Mouse (Mus musculus): Measurements from ENCODE around the gene Cemip. TPM values are rescaled to one million over a fixed set of nuclear protein-coding genes. Genes with fewer than 3 reads are reported as not detected.

The Cemip gene
- total and polyA plus RNA-seq, 3 experiments = under 0.01 TPM; not detected in 2

DNA sequence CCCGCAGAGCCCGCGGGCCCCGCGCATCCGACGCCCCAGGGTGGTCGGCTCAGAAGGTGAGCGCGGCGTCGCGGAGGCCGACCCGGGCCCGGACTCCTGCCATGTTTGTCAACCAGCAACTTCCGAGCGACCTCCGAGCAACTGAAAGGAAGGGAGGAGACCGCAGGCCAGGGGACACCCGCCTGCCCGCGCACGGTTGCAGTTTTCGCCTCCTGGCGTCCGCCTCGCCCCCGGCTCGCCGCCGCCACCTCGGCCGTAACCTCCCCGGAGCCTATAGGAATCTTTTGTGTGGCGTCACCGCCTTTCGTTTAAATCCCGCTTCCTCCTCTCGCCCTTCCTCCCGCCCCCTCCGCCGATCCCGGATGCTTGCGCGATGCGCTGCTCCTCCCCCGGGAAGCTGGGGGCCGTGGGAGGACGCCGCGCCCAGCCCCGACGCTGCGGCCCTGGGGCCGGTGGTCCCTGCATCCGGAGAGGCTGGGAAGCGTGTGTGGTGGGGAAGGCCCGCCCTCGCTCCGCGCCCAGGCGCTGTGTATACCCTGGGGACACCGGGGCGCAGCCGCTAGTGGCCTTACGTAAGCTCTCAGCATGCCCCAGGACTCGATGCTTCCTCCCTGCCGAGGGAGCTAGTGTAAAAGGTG, 202.2 kb downstream of the Cemip start, which contains the start of the genes Tlnrd1 and Mesd (continued):
- TF ChIP-seq MAX (IDR thresholded peaks at IDR 0.05; ENCODE audit: low read length) (peak; percentile 37; the same call in 1 of the 2 replicates), NELFE (IDR thresholded peaks at IDR 0.05; ENCODE audit: low read depth, low read length) (peak; percentile 68), MYC (IDR thresholded peaks at IDR 0.05; ENCODE audit: low read depth, low read length) (0 out of 2 replicates have a peak, but pooled peaks have one; percentile 11), POLR2A (IDR thresholded peaks at IDR 0.05; ENCODE audit: low read depth, low read length) (peak; percentile 68; the same call in 1 of the 2 replicates), KAT2A (IDR thresholded peaks at IDR 0.05; ENCODE audit: insufficient replicate concordance, low read length) (no peak), BHLHE40 (IDR thresholded peaks at IDR 0.05; ENCODE audit: low read depth, low read length) (peak; percentile 40; the same call in 1 of the 2 replicates), JUND (conservative IDR thresholded peaks at IDR 0.05; ENCODE audit: low read depth, low read length) (no peak), ZNF384 (IDR thresholded peaks at IDR 0.05; ENCODE audit: low read depth, low read length) (no peak), HCFC1 (IDR thresholded peaks at IDR 0.05; ENCODE audit: low read depth, low read length) (peak; percentile 43), POLR2AphosphoS2 (IDR thresholded peaks at IDR 0.05; ENCODE audit: low read depth, low read length) (peak; percentile 72), MXI1 (IDR thresholded peaks at IDR 0.05; ENCODE audit: low read depth, low read length) (peak; percentile 89), TCF12 (IDR thresholded peaks at IDR 0.05; ENCODE audit: low read depth, low read length) (peak; percentile 55; the same call in 1 of the 2 replicates), USF1 (IDR thresholded peaks at IDR 0.05; ENCODE audit: low read depth, low read length) (no peak), MEF2A (IDR thresholded peaks at IDR 0.05; ENCODE audit: borderline replicate concordance, low read depth, low read length) (0 out of 2 replicates have a peak, but pooled peaks have one; percentile 23), ETS1 (conservative IDR thresholded peaks at IDR 0.05; ENCODE audit: low read depth, low read length) (peak; percentile 79), ZKSCAN1 (IDR thresholded peaks at IDR 0.05; ENCODE audit: borderline replicate concordance, low read depth, low read length) (no peak), PAX5 (IDR thresholded peaks at IDR 0.05; ENCODE audit: low read length) (no peak)

DNA sequence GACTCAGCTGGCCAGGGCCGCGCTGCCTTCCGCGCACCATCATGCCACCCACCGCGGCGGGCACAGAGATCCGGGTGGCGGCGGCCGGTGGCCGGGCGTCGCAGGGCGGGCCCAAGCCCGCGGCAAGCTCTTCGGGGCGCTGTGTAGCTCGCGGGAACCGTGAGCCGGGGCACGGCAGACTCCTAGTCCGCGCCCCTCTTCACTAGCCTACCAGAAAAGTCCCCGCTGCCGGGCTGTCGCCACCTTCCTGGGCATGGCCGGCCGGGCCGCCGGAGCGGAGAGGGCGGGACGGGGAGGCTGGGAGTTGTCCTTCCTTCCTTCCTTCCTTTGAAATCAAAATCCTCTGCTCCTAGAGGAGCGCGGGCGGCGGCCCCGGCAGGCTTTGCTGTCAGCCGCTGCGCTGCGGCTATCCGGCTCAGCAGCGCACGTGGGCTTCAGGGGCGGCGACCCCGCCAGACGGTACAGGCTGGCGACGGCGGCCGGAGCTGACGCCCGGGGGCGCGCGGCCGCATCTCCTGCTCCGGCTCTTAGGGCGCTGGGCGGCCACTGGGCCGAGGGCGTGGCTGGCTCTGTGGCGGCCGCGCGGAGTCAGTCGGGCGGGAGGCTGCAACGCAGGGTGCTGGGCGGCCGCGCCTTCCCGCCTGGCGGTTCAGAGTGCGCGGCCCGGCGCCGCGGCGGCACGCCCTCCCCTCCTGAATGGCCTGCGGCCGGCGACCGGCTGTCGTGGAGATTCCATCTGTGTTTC, 202.9 kb downstream of the Cemip start:
- H3K36me3 ChIP-seq (replicated peaks in 1 of 2; ENCODE audit: control insufficient read depth in 1 of 2, insufficient read depth in 1 of 2, low read length in 1 of 2) = peaks cover 0 to 12% of the 10 kb centered on the region in 2 experiments
- H3K27me3 ChIP-seq (replicated peaks) = no peaks in the 10 kb centered on the region
- TF ChIP-seq CTCF (conservative IDR thresholded peaks at IDR 0.05 in 1 of 2, IDR thresholded peaks at IDR 0.05 in 1 of 2; ENCODE audit: low read depth in 2 of 2, low read length in 2 of 2) (peak in 1 of 2 experiments; percentile 7; a peak in 1 of 4 replicates), ZMIZ1 (IDR thresholded peaks at IDR 0.05; ENCODE audit: low read depth, low read length) (peak; percentile 61), UBTF (IDR thresholded peaks at IDR 0.05; ENCODE audit: low read depth, low read length) (peak; percentile 78), NRF1 (IDR thresholded peaks at IDR 0.05; ENCODE audit: low read depth, low read length) (peak; percentile 21; the same call in 1 of the 2 replicates), TCF12 (IDR thresholded peaks at IDR 0.05; ENCODE audit: low read depth, low read length) (peak; percentile 9; the same call in 1 of the 2 replicates), RCOR1 (conservative IDR thresholded peaks at IDR 0.05; ENCODE audit: low read depth, low read length) (no peak), SIN3A (IDR thresholded peaks at IDR 0.05; ENCODE audit: low read length) (no peak), BHLHE40 (IDR thresholded peaks at IDR 0.05; ENCODE audit: low read depth, low read length) (peak; percentile 5; the same call in 1 of the 2 replicates), MXI1 (IDR thresholded peaks at IDR 0.05; ENCODE audit: low read depth, low read length) (peak; percentile 87; the same call in 1 of the 2 replicates), MYC (IDR thresholded peaks at IDR 0.05; ENCODE audit: low read depth, low read length) (0 out of 2 replicates have a peak, but pooled peaks have one; percentile 10), USF2 (conservative IDR thresholded peaks at IDR 0.05; ENCODE audit: low read depth, low read length) (no peak), MAX (IDR thresholded peaks at IDR 0.05; ENCODE audit: low read length) (peak; percentile 47; the same call in 1 of the 2 replicates), IRF4 (IDR thresholded peaks at IDR 0.05; ENCODE audit: low read depth, low read length) (no peak; the same call in 1 of the 2 replicates)
- peak; percentile 37 for DNase-seq (ENCODE audit: extremely low read depth)
- peaks cover 18% of the 10 kb centered on the region for H3K79me2 ChIP-seq (replicated peaks; ENCODE audit: control insufficient read depth, extremely low read depth, insufficient read depth, poor library complexity, severe bottlenecking)
- H3K4me1 ChIP-seq (ENCODE audit: control insufficient read depth in 1 of 2, insufficient read depth in 2 of 2) = peaks cover 8 to 43% of the 10 kb centered on the region in 2 experiments
- peak overlapping the region; percentile 71 for H3K9ac ChIP-seq (ENCODE audit: insufficient read depth, low read depth)
- peak overlapping the region; percentile 41 for H3K4me2 ChIP-seq (ENCODE audit: insufficient read depth, low read depth, poor library complexity, severe bottlenecking)
- peak overlapping the region; percentile 80 for H3K27ac ChIP-seq (ENCODE audit: insufficient read depth, low read depth)
- peak overlapping the region; percentile 60 to 80 (median 72) for H3K4me3 ChIP-seq (replicated peaks in 1 of 3; ENCODE audit: low read depth in 2 of 3, low read length in 2 of 3, poor library complexity in 1 of 3)
- in situ Hi-C loops (cut with MboI; ENCODE audit: low pct_ligation_motif_present, low pct_unique_long_range_greater_than_20kb, low sequenced_read_pairs) = loop anchor here (5.0 to 25.0 kb wide), 2 partner anchors 36 to 221 kb away; no protein-coding TSS in a partner anchor
- dilution Hi-C loops (cut with MboI; ENCODE audit: extremely low pct_ligation_motif_present, extremely low pct_unique_long_range_greater_than_20kb, low sequenced_read_pairs) = no loop called here
- peaks cover 12% of the 10 kb centered on the region for H3K9me3 ChIP-seq (replicated peaks; ENCODE audit: low read length)

All from CH12.LX (cell line).